Mouse (Mus musculus) neutrophil, adult 5-6 weeks (primary cell): ENCODE results near the gene Slc1a5. TPM values are rescaled to one million over a fixed set of nuclear protein-coding genes. Genes with fewer than 3 reads are reported as not detected.

Source experiments
- ATAC-seq: fragments of 151-379, 151-347 bp; 2 replicates; pipeline ENCODE4 v1.8.0; 2017; ENCODE audit warnings: mild to moderate bottlenecking, moderate TSS enrichment; ENCODE audit not compliant: insufficient number of reproducible peaks, poor library complexity, low FRiP score, severe bottlenecking; ENCODE audit errors: extremely low read depth
- total RNA-seq: library from RNA; stranded (forward); fragments of 200-1000 nt; gene quantifications from 2 replicates; pipeline ENCODE4 v1.2.3, GENCODE M21; 2017

Slc1a5 gene
- total RNA-seq, 1 experiment from 2014 or later = 128 TPM

- ATAC-seq = no peak
Measured at GRCm38 (mm10) chr7:16781555-16781815, 345 bp downstream of the Slc1a5 start.

- no peak for ATAC-seq
Measured at GRCm38 (mm10) chr7:16781816-16782554, 845 bp downstream of the Slc1a5 start.

GRCm38 (mm10) chr7:16782555-16783125 lies 1.5 kb downstream of the Slc1a5 start:
- ATAC-seq = no peak

GRCm38 (mm10) chr7:16783224-16783688 lies 2.1 kb downstream of the Slc1a5 start:
- peak; percentile 6; the same call in 1 of the 2 replicates for ATAC-seq

- ATAC-seq = no peak
Measured at GRCm38 (mm10) chr7:16783758-16784415, 2.7 kb downstream of the Slc1a5 start.

- no peak; the same call in 1 of the 2 replicates for ATAC-seq
Measured at GRCm38 (mm10) chr7:16784498-16784976, 3.4 kb downstream of the Slc1a5 start.

DNA sequence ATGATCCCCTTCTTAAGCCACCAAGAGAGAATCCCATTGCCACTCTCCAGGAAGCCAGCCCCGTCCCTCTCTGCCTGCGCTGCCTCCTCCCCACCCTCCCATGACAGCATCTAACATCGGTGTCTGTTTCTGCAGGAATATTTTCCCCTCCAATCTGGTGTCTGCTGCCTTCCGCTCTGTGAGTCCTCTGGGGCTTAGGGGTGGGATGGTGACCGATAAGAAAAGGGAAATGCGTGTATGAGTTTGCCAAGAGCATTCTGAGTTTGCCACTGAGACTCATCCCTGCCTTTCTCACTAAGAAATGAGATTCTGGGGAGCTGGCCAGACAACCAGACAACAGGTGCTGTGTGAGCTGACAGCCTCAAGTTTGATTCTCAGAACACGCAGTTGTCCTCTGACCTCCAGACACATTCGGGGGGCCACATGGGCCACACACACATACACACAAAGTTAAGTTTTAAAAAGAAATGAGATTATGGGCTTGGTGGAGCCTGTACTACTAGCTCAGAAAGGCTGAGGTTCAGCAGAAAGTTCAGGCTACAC lies 4.5 kb downstream of the Slc1a5 start:
- no peak for ATAC-seq

GRCm38 (mm10) chr7:16792316-16792715 lies 11.2 kb downstream of the Slc1a5 start:
- no peak for ATAC-seq

DNA sequence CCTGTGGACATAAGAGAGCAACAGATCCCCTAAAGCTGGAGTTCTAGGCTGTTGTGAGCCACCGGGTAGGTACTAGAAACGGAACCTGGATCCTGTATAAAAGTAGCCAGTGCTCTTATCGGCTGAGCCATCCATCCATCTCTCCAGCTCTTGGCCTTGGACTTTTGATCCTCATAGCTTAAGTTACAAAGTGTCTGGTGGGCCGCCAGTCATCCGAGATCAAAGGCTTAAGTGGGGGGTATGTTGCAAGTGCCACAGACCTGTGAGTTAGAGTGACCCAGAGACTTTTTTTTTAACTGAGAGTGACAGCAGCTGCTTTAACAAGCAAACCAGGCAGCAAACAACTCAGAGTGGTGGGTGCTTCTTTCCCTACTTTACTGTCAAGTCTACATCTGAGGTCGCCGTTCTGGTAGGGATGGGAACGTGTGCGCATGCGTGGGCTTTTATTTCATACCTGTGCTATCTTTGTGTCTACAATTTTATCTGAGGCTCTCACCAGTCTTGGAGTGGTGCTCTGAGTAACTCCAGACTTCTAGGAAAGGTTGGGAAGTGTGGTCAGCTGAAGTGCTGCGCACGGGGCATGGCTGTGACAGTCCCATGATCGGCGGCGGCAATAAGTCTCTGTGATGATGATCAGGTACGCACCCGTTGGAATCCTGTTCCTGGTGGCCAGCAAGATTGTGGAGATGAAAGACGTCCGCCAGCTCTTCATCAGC lies 12.0 kb downstream of the Slc1a5 start:
- no peak for ATAC-seq

GRCm38 (mm10) chr7:16794886-16795285 lies 13.7 kb downstream of the Slc1a5 start:
- no peak for ATAC-seq

- ATAC-seq = peak; percentile 41; the same call in 1 of the 2 replicates
Measured at GRCm38 (mm10) chr7:16804409-16805028, 23.4 kb downstream of the Slc1a5 start.

GRCm38 (mm10) chr7:16807936-16808335 lies 26.8 kb downstream of the Slc1a5 start:
- ATAC-seq = no peak

GRCm38 (mm10) chr7:16808647-16809046 lies 27.5 kb downstream of the Slc1a5 start:
- ATAC-seq = no peak

DNA sequence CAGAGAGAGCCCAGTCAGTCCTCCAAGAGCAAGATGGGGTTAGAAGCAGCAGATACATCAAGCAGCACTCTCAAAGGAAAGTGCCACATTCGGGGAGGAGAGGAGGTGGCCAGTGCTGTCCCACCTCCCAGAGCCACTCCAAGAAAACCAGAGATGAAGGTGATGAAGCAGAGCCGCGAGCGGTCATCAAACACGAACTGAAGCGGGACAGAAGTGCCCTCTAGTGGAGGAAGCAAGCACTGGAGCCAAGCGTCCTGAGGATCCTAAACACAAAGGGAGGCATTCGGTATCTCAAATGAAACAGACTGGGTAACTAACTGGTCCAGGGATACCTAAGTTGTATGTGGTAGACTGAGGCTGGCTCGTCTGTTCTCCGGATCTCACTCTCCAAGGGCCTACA lies 28.6 kb downstream of the Slc1a5 start:
- ATAC-seq = no peak; the same call in 1 of the 2 replicates

GRCm38 (mm10) chr7:16810399-16810919 lies 29.3 kb downstream of the Slc1a5 start:
- no peak for ATAC-seq

DNA sequence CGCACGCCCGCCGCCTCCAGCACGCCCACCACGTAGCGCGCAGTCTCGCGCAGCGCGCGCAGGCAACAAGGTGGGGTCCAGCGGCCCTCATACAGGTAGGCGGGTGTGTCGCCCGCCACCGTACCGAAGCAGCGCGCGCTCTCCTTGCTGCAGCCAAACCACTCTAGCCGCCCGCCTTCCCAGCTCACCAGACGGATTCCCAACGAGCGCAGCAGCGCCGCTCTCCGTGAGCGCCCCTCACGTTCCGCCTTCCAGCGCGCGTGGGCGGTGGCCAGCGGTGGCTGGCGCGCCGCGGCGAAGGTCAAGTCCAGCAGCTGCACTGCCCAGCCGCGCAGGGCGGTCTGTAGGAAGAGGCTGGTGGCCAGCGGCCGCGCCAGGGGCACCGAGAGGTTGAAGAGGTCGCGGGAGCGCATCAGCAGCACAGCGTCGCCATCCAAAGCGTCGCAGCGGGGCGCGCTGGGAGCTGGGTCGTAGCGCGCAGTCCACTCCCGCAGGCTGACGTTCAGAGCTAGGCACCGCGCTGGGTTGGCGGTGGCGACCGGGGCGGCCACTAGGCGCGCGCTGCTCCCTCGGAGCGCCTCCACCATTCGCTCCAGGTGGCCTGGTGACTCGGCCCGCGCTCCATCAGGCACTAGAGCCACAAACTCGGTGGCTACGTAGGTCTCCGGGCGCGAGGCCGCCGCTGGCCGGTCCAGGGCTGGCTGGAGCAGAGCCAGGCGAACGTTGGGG lies 29.9 kb downstream of the Slc1a5 start:
- no peak for ATAC-seq

GRCm38 (mm10) chr7:16811649-16812070 lies 30.5 kb downstream of the Slc1a5 start:
- no peak for ATAC-seq

DNA sequence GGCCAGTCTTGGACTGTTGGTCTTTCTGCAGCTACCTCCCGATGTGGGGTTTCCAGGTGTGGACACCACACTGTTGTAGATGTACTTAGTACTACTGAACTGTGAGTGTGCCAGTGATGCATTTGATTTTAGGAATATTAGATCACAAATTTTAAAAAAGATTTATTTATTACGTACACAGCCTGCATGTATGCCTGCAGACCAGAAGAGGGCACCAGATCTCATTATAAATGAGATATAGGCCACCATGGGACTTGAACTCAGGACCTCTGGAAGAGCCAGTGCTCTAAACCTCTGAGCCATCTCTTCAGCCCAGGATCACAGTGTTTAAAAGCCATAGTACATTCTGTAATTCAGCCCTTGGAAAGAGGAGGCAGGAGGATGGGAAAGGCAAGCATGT lies 31.4 kb downstream of the Slc1a5 start:
- no peak for ATAC-seq
